Mouse (Mus musculus): Measurements from ENCODE around the gene Pcmt1. TPM values are rescaled to one million over a fixed set of nuclear protein-coding genes. Genes with fewer than 3 reads are reported as not detected.

The Pcmt1 gene
- total RNA-seq (2021) = 100 to 1,000 TPM in 1 of 2 experiments, 10 to 100 TPM in 1; 99.3 to 100 TPM
- long read RNA-seq, experiment 1, transcript Pcmt1-202 (8 exons, 2,491 nt) = major isoform, 110 of 165 reads
- long read RNA-seq, experiment 1, transcript Pcmt1-208 (8 exons, 2,757 nt) = minor isoform, 8 of 165 reads
- long read RNA-seq, experiment 1, transcript Pcmt1-210 (7 exons, 1,132 nt) = minor isoform, 6 of 165 reads
- long read RNA-seq, experiment 1, partial matches to known transcripts = 9 of 165 reads
- long read RNA-seq, experiment 1, other reads (novel, unspliced or antisense) = 32 of 165 reads
- long read RNA-seq, experiment 2, transcript Pcmt1-210 (7 exons, 1,132 nt) = minor isoform, 8 of 188 reads
- long read RNA-seq, experiment 2, transcript Pcmt1-208 (8 exons, 2,757 nt) = minor isoform, 9 of 188 reads
- long read RNA-seq, experiment 2, transcript Pcmt1-202 (8 exons, 2,491 nt) = major isoform, 133 of 188 reads
- long read RNA-seq, experiment 2, partial matches to known transcripts = 11 of 188 reads
- long read RNA-seq, experiment 2, other reads (novel, unspliced or antisense) = 27 of 188 reads

- intact Hi-C loops (cut with DNase I; ENCODE audit: low total_unique reads) = no loop called here
- DNase-seq = peak; percentile 90
Measured at GRCm38 (mm10) chr10:7680731-7681301, at the start of gene Pcmt1, which contains the start of gene Lats1. Gene Pcmt1 (minus strand): TSS chr10:7681136. Gene Lats1 (plus strand): TSS chr10:7681214.

- no peak for DNase-seq
- intact Hi-C loops (cut with DNase I; ENCODE audit: low total_unique reads) = no loop called here
Measured at GRCm38 (mm10) chr10:7727011-7727410, 46.1 kb upstream of the Pcmt1 start.

- intact Hi-C loops (cut with DNase I; ENCODE audit: low total_unique reads) = no loop called here
- no peak for DNase-seq
Measured at GRCm38 (mm10) chr10:7726501-7726812, 45.5 kb upstream of the Pcmt1 start.

- intact Hi-C loops (cut with DNase I; ENCODE audit: low total_unique reads) = no loop called here
- peak; percentile 95 for DNase-seq
Measured at GRCm38 (mm10) chr10:7725751-7726500, 45.0 kb upstream of the Pcmt1 start, which contains the start of gene Katna1. Gene Katna1 (plus strand): TSS chr10:7726000.

GRCm38 (mm10) chr10:7715056-7715455 lies 34.1 kb upstream of the Pcmt1 start:
- intact Hi-C loops (cut with DNase I; ENCODE audit: low total_unique reads) = no loop called here
- DNase-seq = no peak

GRCm38 (mm10) chr10:7712506-7712905 lies 31.6 kb upstream of the Pcmt1 start:
- intact Hi-C loops (cut with DNase I; ENCODE audit: low total_unique reads) = no loop called here
- DNase-seq = no peak

- DNase-seq = no peak
- intact Hi-C loops (cut with DNase I; ENCODE audit: low total_unique reads) = no loop called here
Measured at GRCm38 (mm10) chr10:7710121-7710520, 29.2 kb upstream of the Pcmt1 start.

- no peak for DNase-seq
- intact Hi-C loops (cut with DNase I; ENCODE audit: low total_unique reads) = no loop called here
Measured at GRCm38 (mm10) chr10:7702586-7702985, 21.6 kb upstream of the Pcmt1 start.

- no peak for DNase-seq
- intact Hi-C loops (cut with DNase I; ENCODE audit: low total_unique reads) = no loop called here
Measured at GRCm38 (mm10) chr10:7700120-7700519, 19.2 kb upstream of the Pcmt1 start.

GRCm38 (mm10) chr10:7695286-7695685 lies 14.3 kb upstream of the Pcmt1 start:
- DNase-seq = no peak
- intact Hi-C loops (cut with DNase I; ENCODE audit: low total_unique reads) = no loop called here

GRCm38 (mm10) chr10:7686902-7687301 lies 6.0 kb upstream of the Pcmt1 start:
- DNase-seq = no peak
- intact Hi-C loops (cut with DNase I; ENCODE audit: low total_unique reads) = no loop called here

- DNase-seq = no peak
- intact Hi-C loops (cut with DNase I; ENCODE audit: low total_unique reads) = no loop called here
Measured at GRCm38 (mm10) chr10:7682249-7682648, 1.3 kb upstream of the Pcmt1 start.

GRCm38 (mm10) chr10:7681343-7682025 lies 548 bp upstream of the Pcmt1 start:
- intact Hi-C loops (cut with DNase I; ENCODE audit: low total_unique reads) = no loop called here
- DNase-seq = peak; percentile 86

GRCm38 (mm10) chr10:7673673-7674072 lies 7.3 kb downstream of the Pcmt1 start:
- intact Hi-C loops (cut with DNase I; ENCODE audit: low total_unique reads) = no loop called here
- DNase-seq = no peak

- intact Hi-C loops (cut with DNase I; ENCODE audit: low total_unique reads) = no loop called here
- DNase-seq = peak; percentile 89
Measured at GRCm38 (mm10) chr10:7667342-7667802, 13.6 kb downstream of the Pcmt1 start, which contains the start of gene Nup43. Gene Nup43 (plus strand): TSS chr10:7667503.

- intact Hi-C loops (cut with DNase I; ENCODE audit: low total_unique reads) = no loop called here
- no peak for DNase-seq
Measured at GRCm38 (mm10) chr10:7664889-7665288, 16.0 kb downstream of the Pcmt1 start.

GRCm38 (mm10) chr10:7664027-7664526 lies 16.9 kb downstream of the Pcmt1 start:
- no peak for DNase-seq
- intact Hi-C loops (cut with DNase I; ENCODE audit: low total_unique reads) = no loop called here

GRCm38 (mm10) chr10:7663159-7664026 lies 17.5 kb downstream of the Pcmt1 start:
- DNase-seq = peak; percentile 93
- intact Hi-C loops (cut with DNase I; ENCODE audit: low total_unique reads) = no loop called here
